Mouse (Mus musculus): ENCODE data around the gene Aaed1. TPM values are rescaled to one million over a fixed set of nuclear protein-coding genes. Genes with fewer than 3 reads are reported as not detected.

Gene Aaed1
- polyA plus RNA-seq, 1 experiment from 2014 or later: 42.6 TPM

- H3K9me3 ChIP-seq: no peaks in the 10 kb centered on the region
- WGBS: 77% methylated on average over 6 of the region's 6 CpGs
- H3K4me3 ChIP-seq (replicated peaks): no peak overlapping the region
- no peak for ATAC-seq (ENCODE audit: insufficient number of reproducible peaks, insufficient read depth, low FRiP score, low TSS enrichment, low read depth)
- no peak overlapping the region for H3K9ac ChIP-seq (replicated peaks)
- H3K4me1 ChIP-seq (replicated peaks): no peaks in the 10 kb centered on the region
- H3K36me3 ChIP-seq: no peaks in the 10 kb centered on the region
- H3K4me2 ChIP-seq: no peak overlapping the region
- no peak overlapping the region for H3K27ac ChIP-seq
- H3K27me3 ChIP-seq: no peaks in the 10 kb centered on the region
Observed at GRCm38 (mm10) chr13:64332321-64332720, 19.8 kb upstream of the Aaed1 start.

- ATAC-seq (ENCODE audit: insufficient number of reproducible peaks, insufficient read depth, low FRiP score, low TSS enrichment, low read depth): no peak
Observed at GRCm38 (mm10) chr13:64322561-64323281, 10.2 kb upstream of the Aaed1 start.

GRCm38 (mm10) chr13:64320334-64320733 lies 7.8 kb upstream of the Aaed1 start:
- Histone ChIP-seq H3K27ac (no peak overlapping the region), H3K36me3 (no peaks in the 10 kb centered on the region), H3K4me3 (replicated peaks) (no peak overlapping the region), H3K4me2 (no peak overlapping the region), H3K27me3 (no peaks in the 10 kb centered on the region), H3K9me3 (no peaks in the 10 kb centered on the region), H3K9ac (replicated peaks) (no peak overlapping the region), H3K4me1 (replicated peaks) (no peaks in the 10 kb centered on the region)
- WGBS: 79% methylated on average over 8 of the region's 8 CpGs
- ATAC-seq (ENCODE audit: insufficient number of reproducible peaks, insufficient read depth, low FRiP score, low TSS enrichment, low read depth): no peak

More at GRCm38 (mm10) chr13:64322561-64323281, 10.2 kb upstream of the Aaed1 start:
- Histone ChIP-seq H3K4me3 (replicated peaks) (no peak overlapping the region), H3K27me3 (no peaks in the 10 kb centered on the region), H3K36me3 (no peaks in the 10 kb centered on the region), H3K27ac (no peak overlapping the region), H3K9ac (replicated peaks) (no peak overlapping the region), H3K9me3 (no peaks in the 10 kb centered on the region), H3K4me2 (no peak overlapping the region), H3K4me1 (replicated peaks) (no peaks in the 10 kb centered on the region)
- WGBS: 78% methylated on average over 8 of the region's 8 CpGs

GRCm38 (mm10) chr13:64319782-64320181 lies 7.3 kb upstream of the Aaed1 start:
- Histone ChIP-seq H3K4me2 (no peak overlapping the region), H3K4me1 (replicated peaks) (no peaks in the 10 kb centered on the region), H3K27ac (no peak overlapping the region), H3K9me3 (no peaks in the 10 kb centered on the region), H3K36me3 (no peaks in the 10 kb centered on the region), H3K4me3 (replicated peaks) (no peak overlapping the region), H3K27me3 (no peaks in the 10 kb centered on the region), H3K9ac (replicated peaks) (no peak overlapping the region)
- ATAC-seq (ENCODE audit: insufficient number of reproducible peaks, insufficient read depth, low FRiP score, low TSS enrichment, low read depth): no peak

- WGBS: 58% methylated on average over 2 of the region's 2 CpGs
- H3K27me3 ChIP-seq: no peaks in the 10 kb centered on the region
- H3K36me3 ChIP-seq: no peaks in the 10 kb centered on the region
- H3K4me1 ChIP-seq (replicated peaks): no peaks in the 10 kb centered on the region
- H3K4me2 ChIP-seq: no peak overlapping the region
- no peak overlapping the region for H3K9ac ChIP-seq (replicated peaks)
- no peaks in the 10 kb centered on the region for H3K9me3 ChIP-seq
- no peak overlapping the region for H3K27ac ChIP-seq
- H3K4me3 ChIP-seq (replicated peaks): no peak overlapping the region
- ATAC-seq (ENCODE audit: insufficient number of reproducible peaks, insufficient read depth, low FRiP score, low TSS enrichment, low read depth): no peak
Observed at GRCm38 (mm10) chr13:64318355-64318754, 5.8 kb upstream of the Aaed1 start.

GRCm38 (mm10) chr13:64315483-64316050 lies 3.1 kb upstream of the Aaed1 start:
- Histone ChIP-seq H3K4me3 (replicated peaks) (no peak overlapping the region), H3K27ac (no peak overlapping the region), H3K36me3 (no peaks in the 10 kb centered on the region), H3K9ac (replicated peaks) (no peak overlapping the region), H3K9me3 (no peaks in the 10 kb centered on the region), H3K4me2 (no peak overlapping the region), H3K27me3 (no peaks in the 10 kb centered on the region), H3K4me1 (replicated peaks) (peaks cover 10% of the 10 kb centered on the region)
- WGBS: 1% methylated on average over 3 of the region's 3 CpGs
- no peak for ATAC-seq (ENCODE audit: insufficient number of reproducible peaks, insufficient read depth, low FRiP score, low TSS enrichment, low read depth)

GRCm38 (mm10) chr13:64314041-64314440 lies 1.5 kb upstream of the Aaed1 start:
- no peaks in the 10 kb centered on the region for H3K9me3 ChIP-seq
- 76% methylated on average over 3 of the region's 3 CpGs for WGBS
- peaks cover 10% of the 10 kb centered on the region for H3K4me1 ChIP-seq (replicated peaks)
- no peak for ATAC-seq (ENCODE audit: insufficient number of reproducible peaks, insufficient read depth, low FRiP score, low TSS enrichment, low read depth)
- no peak overlapping the region for H3K4me2 ChIP-seq
- no peak overlapping the region for H3K9ac ChIP-seq (replicated peaks)
- H3K4me3 ChIP-seq (replicated peaks): no peak overlapping the region
- no peaks in the 10 kb centered on the region for H3K36me3 ChIP-seq
- no peak overlapping the region for H3K27ac ChIP-seq
- H3K27me3 ChIP-seq: no peaks in the 10 kb centered on the region

GRCm38 (mm10) chr13:64312916-64313289 lies 393 bp upstream of the Aaed1 start:
- Histone ChIP-seq H3K9me3 (no peaks in the 10 kb centered on the region), H3K27ac (no peak overlapping the region), H3K4me1 (replicated peaks) (peaks cover 10% of the 10 kb centered on the region), H3K4me2 (peak overlapping the region; percentile 63), H3K36me3 (peaks cover 6% of the 10 kb centered on the region; the same call in 1 of the 2 replicates), H3K4me3 (replicated peaks) (peak overlapping the region; percentile 71), H3K9ac (replicated peaks) (no peak overlapping the region), H3K27me3 (no peaks in the 10 kb centered on the region)
- peak; percentile 77 for ATAC-seq (ENCODE audit: insufficient number of reproducible peaks, insufficient read depth, low FRiP score, low TSS enrichment, low read depth)
- 0% methylated on average over 2 of the region's 2 CpGs for WGBS

- no peak overlapping the region for H3K27ac ChIP-seq
- H3K4me3 ChIP-seq (replicated peaks): peak overlapping the region; percentile 71
- no peak overlapping the region for H3K9ac ChIP-seq (replicated peaks)
- 76% methylated on average over 1 of the region's 1 CpGs for WGBS
- peaks cover 15% of the 10 kb centered on the region for H3K36me3 ChIP-seq
- no peaks in the 10 kb centered on the region for H3K27me3 ChIP-seq
- peaks cover 10% of the 10 kb centered on the region for H3K4me1 ChIP-seq (replicated peaks)
- peak overlapping the region; percentile 63 for H3K4me2 ChIP-seq
- no peak for ATAC-seq (ENCODE audit: insufficient number of reproducible peaks, insufficient read depth, low FRiP score, low TSS enrichment, low read depth)
- no peaks in the 10 kb centered on the region for H3K9me3 ChIP-seq
Observed at GRCm38 (mm10) chr13:64311266-64311665, 1.2 kb downstream of the Aaed1 start.

GRCm38 (mm10) chr13:64310585-64310984 lies 1.9 kb downstream of the Aaed1 start:
- WGBS: 77% methylated on average over 6 of the region's 6 CpGs
- Histone ChIP-seq H3K9me3 (no peaks in the 10 kb centered on the region), H3K4me1 (replicated peaks) (peaks cover 10% of the 10 kb centered on the region), H3K9ac (replicated peaks) (no peak overlapping the region), H3K27ac (no peak overlapping the region), H3K36me3 (peaks cover 15% of the 10 kb centered on the region), H3K4me2 (peak overlapping the region; percentile 63; the same call in 1 of the 2 replicates), H3K27me3 (no peaks in the 10 kb centered on the region), H3K4me3 (replicated peaks) (no peak overlapping the region)
- no peak for ATAC-seq (ENCODE audit: insufficient number of reproducible peaks, insufficient read depth, low FRiP score, low TSS enrichment, low read depth)

- H3K27me3 ChIP-seq: no peaks in the 10 kb centered on the region
- H3K4me1 ChIP-seq (replicated peaks): peaks cover 10% of the 10 kb centered on the region
- ATAC-seq (ENCODE audit: insufficient number of reproducible peaks, insufficient read depth, low FRiP score, low TSS enrichment, low read depth): no peak
- H3K4me3 ChIP-seq (replicated peaks): no peak overlapping the region
- no peak overlapping the region for H3K27ac ChIP-seq
- no peaks in the 10 kb centered on the region for H3K9me3 ChIP-seq
- H3K36me3 ChIP-seq: peaks cover 15% of the 10 kb centered on the region
- no peak overlapping the region for H3K4me2 ChIP-seq
- no peak overlapping the region for H3K9ac ChIP-seq (replicated peaks)
- WGBS: 88% methylated on average over 11 of the region's 11 CpGs
Observed at GRCm38 (mm10) chr13:64309842-64310241, 2.7 kb downstream of the Aaed1 start.

GRCm38 (mm10) chr13:64309036-64309435 lies 3.5 kb downstream of the Aaed1 start:
- Histone ChIP-seq H3K9me3 (no peaks in the 10 kb centered on the region), H3K27ac (no peak overlapping the region)

More at GRCm38 (mm10) chr13:64309036-64309435, 3.5 kb downstream of the Aaed1 start:
- Histone ChIP-seq H3K4me2 (no peak overlapping the region), H3K27me3 (no peaks in the 10 kb centered on the region), H3K4me1 (replicated peaks) (peaks cover 10% of the 10 kb centered on the region), H3K9ac (replicated peaks) (no peak overlapping the region), H3K36me3 (peaks cover 21% of the 10 kb centered on the region), H3K4me3 (replicated peaks) (no peak overlapping the region)
- 76% methylated on average over 5 of the region's 5 CpGs for WGBS
- no peak for ATAC-seq (ENCODE audit: insufficient number of reproducible peaks, insufficient read depth, low FRiP score, low TSS enrichment, low read depth)
